Mouse (Mus musculus): Measurements from ENCODE around the gene Syt2.

DNA sequence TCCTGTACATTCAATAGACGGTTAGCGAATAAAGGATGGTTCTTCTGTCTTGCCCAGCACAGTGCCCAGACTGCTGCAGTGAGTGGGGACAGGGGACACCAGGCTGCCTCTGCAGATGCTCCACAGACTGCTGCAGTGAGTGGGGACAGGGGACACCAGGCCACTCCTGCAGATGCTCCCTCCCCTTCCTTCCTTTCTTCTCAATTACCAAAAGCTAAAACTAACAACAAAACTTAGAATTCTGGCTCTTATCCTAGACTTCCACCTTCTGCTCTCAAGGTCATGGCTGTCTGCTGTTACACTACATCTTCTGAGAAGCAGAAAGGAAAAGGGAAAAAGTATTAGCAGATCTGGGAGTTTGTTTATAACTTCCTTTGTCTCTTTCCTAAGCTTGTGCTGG lies 127.8 kb downstream of the Syt2 start:
- TF ChIP-seq CTCF (IDR thresholded peaks at IDR 0.05; ENCODE audit: extremely low read depth, insufficient read depth, insufficient read length, insufficient replicate concordance) = no peak
- no peak for TF ChIP-seq POLR2A (IDR thresholded peaks at IDR 0.05; ENCODE audit: low read depth, low read length)

Data from spleen, adult 2 months (tissue).